In the genomic region with DNA sequence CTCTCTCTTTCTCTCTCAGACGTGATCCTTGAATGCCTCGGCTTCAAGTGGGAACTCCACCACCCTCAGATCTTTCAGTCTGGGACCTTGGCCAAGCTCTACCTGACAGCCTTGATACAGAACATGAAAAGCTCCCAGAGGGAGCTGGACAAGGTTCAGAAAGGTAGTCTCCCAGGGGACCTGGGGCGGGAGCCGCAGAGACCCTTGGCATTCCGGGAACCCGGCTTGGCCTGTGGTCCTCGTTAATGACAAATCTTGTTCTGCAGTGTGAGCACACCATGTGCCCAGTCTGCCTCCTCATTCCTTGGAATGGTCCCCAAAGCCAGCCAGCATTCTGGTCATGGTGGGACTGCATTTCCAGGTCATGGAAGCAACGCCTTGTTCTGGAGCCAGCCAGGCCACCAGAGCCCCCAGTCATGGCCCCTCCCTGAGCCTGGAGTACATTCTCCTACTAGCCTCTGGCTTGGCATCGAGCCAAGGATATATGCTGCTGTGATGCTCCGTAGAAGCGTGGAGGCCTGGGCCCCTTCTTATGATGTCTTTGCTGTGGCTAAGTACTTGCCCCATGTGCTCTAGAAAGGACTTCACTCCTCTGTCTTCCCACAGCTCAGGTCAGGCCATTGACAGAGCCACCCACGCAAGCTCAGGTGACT, we compare ENCODE assay signal across 13 mouse cellular contexts. TPM values are rescaled to one million over a fixed set of nuclear protein-coding genes. Genes with fewer than 3 reads are reported as not detected.
DNase-seq lines count a peak whose midpoint lies in the region; ATAC-seq and TF ChIP-seq lines count a peak whose summit lies in the region.
"Had no signal": no experiment of that assay in that cellular context is flagged by ENCODE, and none has a peak within 500 bp of the region (broad histone marks: within the 10 kb centered on the region; RNA-seq: fewer than 3 reads in every experiment).

No protein-coding gene starts in this region.

- no peaks in the 10 kb centered on the region for H3K9me3 ChIP-seq in limb, embryonic 14.5 days (ENCODE audit: control insufficient read depth, low read length)
- H3K9me3 ChIP-seq in limb, embryonic 10.5 days (replicated peaks): no peaks in the 10 kb centered on the region

- H3K27me3 ChIP-seq in limb, embryonic 14.5 days (ENCODE audit: control insufficient read depth, insufficient read depth, low read length): no peaks in the 10 kb centered on the region
- H3K27me3 ChIP-seq in limb, embryonic 10.5 days (ENCODE audit: low read depth, poor library complexity, severe bottlenecking): no peaks in the 10 kb centered on the region

- no peak overlapping the region for H3K4me3 ChIP-seq in limb, embryonic 14.5 days (replicated peaks; ENCODE audit: low read length)
- H3K4me3 ChIP-seq in limb, embryonic 10.5 days: no peak overlapping the region
- H3K4me3 ChIP-seq: myocyte had no signal

- WGBS in limb, embryonic 14.5 days: 66% methylated on average over 12 of the region's 12 CpGs
- 90% methylated on average over 12 of the region's 12 CpGs for WGBS in limb, embryonic 10.5 days

- no peak for ATAC-seq in limb, embryonic 14.5 days (ENCODE audit: low FRiP score, low read depth)
- ATAC-seq: forebrain, embryonic 16.5 days had no signal

- H3K9ac ChIP-seq in limb, embryonic 14.5 days (ENCODE audit: low read depth, low read length, severe bottlenecking): no peak overlapping the region
- H3K9ac ChIP-seq: liver, embryonic 14.5 days had no signal

- H3K4me2 ChIP-seq in limb, embryonic 14.5 days (replicated peaks; ENCODE audit: low read depth, low read length, severe bottlenecking): no peak overlapping the region

- no peak for TF ChIP-seq POLR2A in limb, embryonic 14.5 days (IDR thresholded peaks at IDR 0.05; ENCODE audit: borderline replicate concordance, extremely low read depth, insufficient read depth, insufficient read length)

- peak; percentile 65 to 70 for DNase-seq in cerebellum, postnatal 10 days
- DNase-seq in cerebellum, adult 11-12 months: no peak
- DNase-seq in limb, embryonic 14.5 days (ENCODE audit: low spot score): peak; percentile 40
- no peak for DNase-seq in limb, embryonic 10.5 days (ENCODE audit: low spot score)
- DNase-seq in kidney, adult 11 months: peak; percentile 87
- peak; percentile 77 to 94 for DNase-seq in kidney, postnatal 25 days
- DNase-seq in spleen, adult 18-20 months: no peak
- no peak for DNase-seq in layer of hippocampus, adult 11-12 months (ENCODE audit: low spot score)
- DNase-seq: gastrocnemius, postnatal 14 days; right cerebral cortex, postnatal 4 days had no signal

- peaks cover 7% of the 10 kb centered on the region; the same call in 1 of the 2 replicates for H3K4me1 ChIP-seq in limb, embryonic 14.5 days (ENCODE audit: control insufficient read depth, insufficient read depth, low read length)
- 0 out of 2 replicates have a peak, but pooled peaks cover 3% of the 10 kb centered on the region for H3K4me1 ChIP-seq in limb, embryonic 10.5 days

- H3K36me3 ChIP-seq in limb, embryonic 14.5 days (ENCODE audit: control insufficient read depth, insufficient read depth, low read length): no peaks in the 10 kb centered on the region
- H3K36me3 ChIP-seq in limb, embryonic 10.5 days: no peaks in the 10 kb centered on the region

- H3K27ac ChIP-seq in limb, embryonic 14.5 days (replicated peaks; ENCODE audit: low read depth, low read length): no peak overlapping the region
- no peak overlapping the region for H3K27ac ChIP-seq in limb, embryonic 10.5 days
- H3K27ac ChIP-seq: liver, embryonic 14.5 days had no signal

RNA-seq across cellular contexts. Expression of a gene that starts 12.2 kb away (rescaled TPM):
- polyA plus RNA-seq in limb, embryonic 14.5 days (2012; rRNA removed): 0.05 TPM in 1 of 2 replicates, not detected in the other
- polyA plus RNA-seq in limb, embryonic 14.5 days (2014; fragmentation: Nextera tagmentation; extraction: Ambion mirVana): not detected in 2 replicates
- not detected in 2 replicates for polyA plus RNA-seq in limb, embryonic 10.5 days (2016; fragmentation: Nextera tagmentation; extraction: Ambion mirVana)
- polyA plus RNA-seq: forebrain, embryonic 16.5 days; myocyte had no signal

Comparison
In these comparisons a context has a peak if more than half of its experiments do, and no peak if none do; other contexts are left out.
1. DNase-seq: peak in cerebellum, postnatal 10 days (2 of 2), limb, embryonic 14.5 days (single experiment), kidney, adult 11 months (single experiment) and kidney, postnatal 25 days (2 of 2); none in cerebellum, adult 11-12 months (single experiment), limb, embryonic 10.5 days (single experiment), spleen, adult 18-20 months (0 of 2) and layer of hippocampus, adult 11-12 months (single experiment).